Mouse (Mus musculus): ENCODE measurements around the gene Ccdc88c. TPM values are rescaled to one million over a fixed set of nuclear protein-coding genes. Genes with fewer than 3 reads are reported as not detected.

Gene Ccdc88c
- polyA plus RNA-seq, 1 experiment, result 41.6 TPM

DNA sequence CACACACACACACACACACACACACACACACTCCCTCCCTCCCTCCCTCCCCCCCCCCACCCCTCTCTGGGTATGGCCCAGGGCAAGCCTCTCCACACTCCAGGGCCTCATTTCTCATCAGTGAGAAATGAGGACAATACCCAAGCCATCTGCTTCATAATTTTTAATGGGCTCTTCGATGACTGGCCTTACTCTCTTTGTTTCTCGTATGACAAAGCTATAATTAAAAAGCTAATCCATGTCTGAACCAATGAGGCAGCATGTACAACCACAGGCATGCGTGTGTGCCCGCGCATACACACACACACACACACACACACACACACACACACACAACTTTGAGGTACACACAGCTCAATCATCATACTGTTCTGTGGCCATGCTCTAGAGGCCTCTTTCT lies 23.9 kb downstream of the Ccdc88c start:
- H3K4me1 ChIP-seq (ENCODE audit: control insufficient read depth, insufficient read depth, low read length), result no peaks in the 10 kb centered on the region
- no peak overlapping the region for H3K27ac ChIP-seq (ENCODE audit: control insufficient read depth, insufficient read depth, low read depth, low read length)
- TF ChIP-seq CTCF (IDR thresholded peaks at IDR 0.05; ENCODE audit: control insufficient read depth, insufficient read depth, insufficient replicate concordance, low read depth, low read length), result no peak
- TF ChIP-seq POLR2A (IDR thresholded peaks at IDR 0.05; ENCODE audit: control insufficient read depth, low read depth, low read length), result no peak
- H3K27me3 ChIP-seq (ENCODE audit: control insufficient read depth, insufficient read depth, low read length), result no peaks in the 10 kb centered on the region
- H3K36me3 ChIP-seq (ENCODE audit: control insufficient read depth, insufficient read depth, low read length), result no peaks in the 10 kb centered on the region
- H3K4me3 ChIP-seq (ENCODE audit: control insufficient read depth, low read depth, low read length), result no peak overlapping the region

- Histone ChIP-seq H3K4me1 (ENCODE audit: control insufficient read depth, insufficient read depth, low read length) (peaks cover 2% of the 10 kb centered on the region; the same call in 1 of the 2 replicates), H3K27ac (ENCODE audit: control insufficient read depth, insufficient read depth, low read depth, low read length) (no peak overlapping the region), H3K36me3 (ENCODE audit: control insufficient read depth, insufficient read depth, low read length) (no peaks in the 10 kb centered on the region), H3K4me3 (ENCODE audit: control insufficient read depth, low read depth, low read length) (no peak overlapping the region), H3K27me3 (ENCODE audit: control insufficient read depth, insufficient read depth, low read length) (no peaks in the 10 kb centered on the region)
- TF ChIP-seq CTCF (IDR thresholded peaks at IDR 0.05; ENCODE audit: control insufficient read depth, insufficient read depth, insufficient replicate concordance, low read depth, low read length) (no peak), POLR2A (IDR thresholded peaks at IDR 0.05; ENCODE audit: control insufficient read depth, low read depth, low read length) (no peak)
Observed at GRCm38 (mm10) chr12:101002801-101003513, 25.9 kb downstream of the Ccdc88c start.

DNA sequence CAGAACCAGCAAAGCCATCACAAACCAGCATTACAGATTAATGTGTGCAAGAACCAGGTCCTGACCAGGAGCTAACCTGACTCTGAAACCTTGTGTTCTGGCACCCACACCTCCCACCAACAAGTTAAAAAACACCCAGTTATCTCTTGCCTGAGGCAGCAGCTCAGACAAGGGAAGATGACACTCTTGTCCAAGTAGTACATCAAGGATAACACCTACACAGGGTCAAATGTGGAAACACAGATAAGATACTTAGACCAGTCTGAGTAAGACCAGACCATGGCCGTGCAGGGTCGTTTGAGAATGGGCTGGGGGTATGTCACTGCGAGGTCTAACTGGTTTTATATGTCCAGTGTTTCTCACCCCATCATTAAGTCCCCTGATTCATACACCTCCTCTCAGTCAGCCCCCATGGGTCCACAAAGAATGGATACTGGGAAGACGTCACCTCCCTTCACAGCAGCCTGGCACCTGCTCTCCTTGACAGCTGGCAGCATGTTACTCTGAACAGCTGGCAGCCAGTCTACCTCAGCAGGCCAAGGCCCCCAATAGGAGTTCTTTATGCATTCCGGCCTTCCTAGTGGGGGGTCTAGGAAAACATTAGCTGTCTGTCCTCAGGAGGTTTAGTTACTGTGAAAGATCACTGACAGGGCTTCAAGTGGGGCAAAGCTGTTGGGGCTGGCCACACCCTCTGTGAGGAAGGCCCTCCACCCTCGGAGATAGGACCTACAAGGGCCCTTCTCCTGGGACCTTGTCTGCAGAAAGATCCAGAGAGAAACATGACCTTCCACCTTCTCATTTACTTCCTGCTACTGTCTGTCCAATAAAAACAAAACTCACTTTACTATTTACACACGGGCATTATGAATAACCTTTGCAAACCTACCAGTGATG lies 29.5 kb downstream of the Ccdc88c start:
- no peak overlapping the region for H3K27ac ChIP-seq (ENCODE audit: control insufficient read depth, insufficient read depth, low read depth, low read length)
- no peak for TF ChIP-seq CTCF (IDR thresholded peaks at IDR 0.05; ENCODE audit: control insufficient read depth, insufficient read depth, insufficient replicate concordance, low read depth, low read length)
- no peak for TF ChIP-seq POLR2A (IDR thresholded peaks at IDR 0.05; ENCODE audit: control insufficient read depth, low read depth, low read length)
- no peaks in the 10 kb centered on the region for H3K27me3 ChIP-seq (ENCODE audit: control insufficient read depth, insufficient read depth, low read length)
- H3K4me1 ChIP-seq (ENCODE audit: control insufficient read depth, insufficient read depth, low read length), result peaks cover 5% of the 10 kb centered on the region; the same call in 1 of the 2 replicates
- no peak overlapping the region for H3K4me3 ChIP-seq (ENCODE audit: control insufficient read depth, low read depth, low read length)
- no peaks in the 10 kb centered on the region for H3K36me3 ChIP-seq (ENCODE audit: control insufficient read depth, insufficient read depth, low read length)

GRCm38 (mm10) chr12:100998564-100998962 lies 30.3 kb downstream of the Ccdc88c start:
- Histone ChIP-seq H3K4me3 (ENCODE audit: control insufficient read depth, low read depth, low read length) (no peak overlapping the region), H3K27ac (ENCODE audit: control insufficient read depth, insufficient read depth, low read depth, low read length) (no peak overlapping the region), H3K27me3 (ENCODE audit: control insufficient read depth, insufficient read depth, low read length) (no peaks in the 10 kb centered on the region), H3K36me3 (ENCODE audit: control insufficient read depth, insufficient read depth, low read length) (no peaks in the 10 kb centered on the region), H3K4me1 (ENCODE audit: control insufficient read depth, insufficient read depth, low read length) (peaks cover 5% of the 10 kb centered on the region; the same call in 1 of the 2 replicates)
- TF ChIP-seq POLR2A (IDR thresholded peaks at IDR 0.05; ENCODE audit: control insufficient read depth, low read depth, low read length), result no peak
- no peak for TF ChIP-seq CTCF (IDR thresholded peaks at IDR 0.05; ENCODE audit: control insufficient read depth, insufficient read depth, insufficient replicate concordance, low read depth, low read length)

DNA sequence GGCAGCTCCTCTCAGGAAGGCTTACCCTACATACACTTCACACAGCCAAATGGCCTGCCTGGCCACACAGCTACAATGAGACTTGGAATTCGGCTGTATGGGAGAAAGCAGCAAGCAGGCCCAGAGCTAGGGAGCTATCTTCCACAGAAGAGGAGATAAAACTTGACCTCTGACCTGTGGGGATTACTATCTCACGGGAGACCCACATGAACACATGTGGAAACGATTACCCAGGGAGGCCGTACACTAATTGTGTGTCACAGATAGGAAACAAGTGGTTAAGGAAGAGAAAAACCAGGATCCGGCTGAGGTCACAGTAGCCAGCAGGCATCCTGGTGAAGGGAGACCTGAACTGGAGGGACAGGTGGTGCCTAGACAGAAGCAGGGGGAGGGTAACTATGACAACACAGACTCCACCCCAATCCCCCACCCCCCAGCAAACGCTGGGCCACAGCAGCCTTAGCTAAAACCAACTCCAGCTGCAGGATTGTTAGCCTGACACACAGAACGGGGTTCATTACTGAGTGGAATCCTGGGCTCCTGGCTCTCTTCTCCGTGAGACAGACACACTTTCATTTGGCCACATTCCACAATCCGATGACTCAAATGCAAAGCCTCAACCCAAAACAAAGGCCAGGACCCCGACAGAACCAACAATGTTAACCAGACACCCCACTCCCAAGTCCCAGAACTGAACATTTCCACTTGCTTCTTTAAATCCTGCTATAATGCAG lies 30.9 kb downstream of the Ccdc88c start:
- Histone ChIP-seq H3K4me1 (ENCODE audit: control insufficient read depth, insufficient read depth, low read length) (peaks cover 5% of the 10 kb centered on the region; the same call in 1 of the 2 replicates), H3K36me3 (ENCODE audit: control insufficient read depth, insufficient read depth, low read length) (no peaks in the 10 kb centered on the region), H3K27ac (ENCODE audit: control insufficient read depth, insufficient read depth, low read depth, low read length) (no peak overlapping the region), H3K27me3 (ENCODE audit: control insufficient read depth, insufficient read depth, low read length) (no peaks in the 10 kb centered on the region), H3K4me3 (ENCODE audit: control insufficient read depth, low read depth, low read length) (no peak overlapping the region)
- TF ChIP-seq CTCF (IDR thresholded peaks at IDR 0.05; ENCODE audit: control insufficient read depth, insufficient read depth, insufficient replicate concordance, low read depth, low read length), result no peak
- TF ChIP-seq POLR2A (IDR thresholded peaks at IDR 0.05; ENCODE audit: control insufficient read depth, low read depth, low read length), result no peak

GRCm38 (mm10) chr12:100996378-100996898 lies 32.4 kb downstream of the Ccdc88c start:
- H3K4me1 ChIP-seq (ENCODE audit: control insufficient read depth, insufficient read depth, low read length), result peaks cover 5% of the 10 kb centered on the region; the same call in 1 of the 2 replicates
- TF ChIP-seq POLR2A (IDR thresholded peaks at IDR 0.05; ENCODE audit: control insufficient read depth, low read depth, low read length), result no peak
- no peak for TF ChIP-seq CTCF (IDR thresholded peaks at IDR 0.05; ENCODE audit: control insufficient read depth, insufficient read depth, insufficient replicate concordance, low read depth, low read length)

More at GRCm38 (mm10) chr12:100996378-100996898, 32.4 kb downstream of the Ccdc88c start:
- H3K36me3 ChIP-seq (ENCODE audit: control insufficient read depth, insufficient read depth, low read length), result no peaks in the 10 kb centered on the region
- no peak overlapping the region for H3K27ac ChIP-seq (ENCODE audit: control insufficient read depth, insufficient read depth, low read depth, low read length)
- H3K27me3 ChIP-seq (ENCODE audit: control insufficient read depth, insufficient read depth, low read length), result no peaks in the 10 kb centered on the region
- no peak overlapping the region for H3K4me3 ChIP-seq (ENCODE audit: control insufficient read depth, low read depth, low read length)

Data from testis, adult 2 months (tissue).